Mouse (Mus musculus) adrenal gland, adult 8-10 months (tissue): Measurements from ENCODE around the gene Tssk4. TPM values are rescaled to one million over a fixed set of nuclear protein-coding genes. Genes with fewer than 3 reads are reported as not detected.
A peak's percentile ranks its signal among the peaks of the same experiment; 100 is the strongest.

Experiments
- DNase-seq: peaks from one replicate; pipeline ENCODE4 v3.0.0; 2022
- total RNA-seq, 4 experiments: library from RNA; stranded (reverse); gene quantifications; 2 replicates each; pipeline ENCODE4 v1.2.4; 2022

Tssk4 gene
- total RNA-seq, 4 experiments from 2014 or later = 0.93 to 2.0 (median 1.5) TPM

DNA sequence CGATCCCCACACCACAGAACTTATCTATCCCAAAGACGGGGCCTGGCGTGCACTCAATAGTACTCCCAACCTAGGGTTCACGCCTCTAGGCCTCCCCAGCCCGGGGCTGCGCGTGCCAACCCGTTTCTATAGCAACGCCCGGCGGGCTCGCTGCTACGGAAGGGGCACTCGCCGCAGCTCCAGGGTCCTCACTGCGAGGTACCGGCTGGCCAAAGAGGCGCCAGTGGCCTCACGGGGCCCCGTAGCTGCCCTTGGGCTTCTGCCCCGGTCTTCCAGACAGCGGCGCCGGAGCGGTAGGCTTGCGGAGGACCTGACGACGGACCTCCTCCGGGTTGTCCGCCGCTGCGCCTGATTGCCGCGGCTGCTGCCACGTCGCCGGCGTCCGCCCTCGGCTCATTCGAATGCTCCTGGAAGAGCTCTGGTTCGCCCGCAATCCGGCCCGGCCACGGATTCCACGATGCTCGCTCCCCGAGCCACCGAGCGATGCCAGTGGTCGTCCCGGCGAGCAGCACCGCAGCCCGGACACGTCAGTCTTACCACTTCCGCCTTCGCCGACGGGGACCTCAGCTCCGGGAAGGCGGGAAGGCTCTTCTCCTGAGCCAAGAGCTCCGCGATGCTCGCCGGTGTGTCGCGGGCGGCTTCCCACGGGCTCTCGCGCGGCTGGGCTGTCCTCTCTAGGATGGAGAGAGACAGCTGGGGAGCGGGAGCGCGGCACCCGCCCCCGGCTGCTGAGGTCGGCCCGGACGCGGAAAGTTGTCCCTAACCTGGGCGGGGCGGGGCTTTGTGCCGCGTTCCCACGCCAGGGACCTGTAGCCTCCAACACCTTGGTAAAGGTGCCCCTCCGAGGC is 6.7 kb upstream of the Tssk4 start, which contains the start of gene Tm9sf1:
Gene Tm9sf1, minus strand, starts transcription at position 747 of the 848 bp plus-strand sequence.
- DNase-seq = peak; percentile 80

DNA sequence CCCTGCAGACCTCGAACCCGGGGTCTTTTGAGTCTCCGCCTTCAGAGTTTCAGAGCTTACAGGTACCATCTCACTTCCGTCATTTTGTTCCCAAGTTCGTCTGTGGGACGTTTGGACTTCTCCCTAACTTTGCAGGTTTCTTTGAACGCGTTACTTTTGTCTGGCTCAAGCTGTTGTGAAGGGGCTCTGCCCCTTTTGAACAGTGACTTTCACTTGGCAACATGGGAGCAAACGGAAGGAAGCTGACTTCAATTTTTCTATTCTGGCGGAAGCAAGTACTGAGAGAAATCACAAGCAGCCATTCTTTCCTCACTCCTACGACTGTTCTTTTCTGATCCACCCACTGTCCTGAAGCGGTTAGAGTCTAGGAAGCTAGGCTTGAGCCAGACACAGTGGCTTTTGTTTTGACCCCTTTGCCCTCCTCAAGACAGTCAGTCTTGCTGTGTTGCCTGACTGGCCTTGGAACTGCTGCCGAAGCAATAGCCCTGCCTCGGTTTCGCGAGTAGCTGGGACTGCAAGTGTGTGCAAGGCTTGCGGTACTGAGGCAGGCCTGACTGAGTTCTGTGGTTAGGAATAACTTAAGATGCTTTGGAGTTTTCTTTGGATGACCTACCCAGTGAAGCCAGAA is 5.6 kb upstream of the Tssk4 start:
- no peak for DNase-seq

DNA sequence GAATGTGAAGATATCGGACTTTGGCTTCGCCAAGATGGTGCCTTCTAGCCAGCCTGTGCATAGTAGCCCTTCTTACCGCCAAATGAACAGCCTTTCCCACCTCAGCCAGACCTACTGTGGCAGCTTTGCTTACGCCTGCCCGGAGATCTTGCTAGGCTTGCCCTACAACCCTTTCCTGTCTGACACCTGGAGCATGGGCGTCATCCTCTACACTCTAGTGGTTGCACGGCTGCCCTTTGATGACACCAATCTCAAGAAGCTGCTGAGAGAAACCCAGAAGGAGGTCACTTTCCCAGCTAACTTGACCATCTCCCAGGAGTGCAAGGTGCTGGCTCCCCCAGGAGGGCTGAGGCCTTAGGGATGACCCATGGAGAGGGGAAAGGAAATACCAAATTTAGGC is 1.5 kb downstream of the Tssk4 start:
- DNase-seq = no peak

DNA sequence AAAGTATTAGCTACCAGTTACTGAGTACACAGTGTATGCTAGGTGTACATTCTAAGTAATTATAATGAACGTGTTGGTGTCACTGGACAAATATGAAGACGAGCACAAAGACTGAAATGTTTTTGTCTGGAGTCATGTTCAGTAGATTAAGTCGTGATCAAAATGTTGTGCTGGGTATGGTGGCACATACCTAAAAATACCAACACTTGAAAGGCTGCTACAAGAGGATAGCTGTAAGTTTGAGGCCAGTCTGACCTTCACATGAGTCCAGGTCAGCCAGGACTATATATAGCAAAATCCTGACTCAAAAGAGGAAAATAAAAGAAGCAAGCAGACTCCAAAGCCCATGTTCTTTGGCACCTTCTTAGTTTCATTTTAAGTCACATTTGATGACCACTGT is 7.0 kb downstream of the Tssk4 start:
- no peak for DNase-seq

DNA sequence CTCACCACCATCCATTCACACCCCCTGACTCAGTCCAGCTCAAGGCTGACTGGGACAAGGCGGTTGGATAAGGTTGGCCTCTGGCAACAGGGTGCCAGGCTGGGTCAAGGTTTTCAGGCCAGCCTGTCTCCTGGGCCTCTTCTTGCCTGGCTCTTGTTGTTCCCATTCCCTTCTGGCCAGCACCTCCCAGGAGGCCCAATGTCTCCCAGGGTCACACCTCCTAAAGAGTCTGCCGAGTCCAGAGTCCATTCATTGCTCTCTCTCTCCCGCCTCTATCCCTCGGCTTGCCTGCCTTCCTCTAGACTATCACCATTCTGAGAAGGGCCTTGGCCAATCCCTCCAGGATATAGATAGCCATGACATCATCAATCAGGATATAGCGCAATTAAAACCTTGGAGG is 8.0 kb downstream of the Tssk4 start:
- DNase-seq = peak; percentile 76

DNA sequence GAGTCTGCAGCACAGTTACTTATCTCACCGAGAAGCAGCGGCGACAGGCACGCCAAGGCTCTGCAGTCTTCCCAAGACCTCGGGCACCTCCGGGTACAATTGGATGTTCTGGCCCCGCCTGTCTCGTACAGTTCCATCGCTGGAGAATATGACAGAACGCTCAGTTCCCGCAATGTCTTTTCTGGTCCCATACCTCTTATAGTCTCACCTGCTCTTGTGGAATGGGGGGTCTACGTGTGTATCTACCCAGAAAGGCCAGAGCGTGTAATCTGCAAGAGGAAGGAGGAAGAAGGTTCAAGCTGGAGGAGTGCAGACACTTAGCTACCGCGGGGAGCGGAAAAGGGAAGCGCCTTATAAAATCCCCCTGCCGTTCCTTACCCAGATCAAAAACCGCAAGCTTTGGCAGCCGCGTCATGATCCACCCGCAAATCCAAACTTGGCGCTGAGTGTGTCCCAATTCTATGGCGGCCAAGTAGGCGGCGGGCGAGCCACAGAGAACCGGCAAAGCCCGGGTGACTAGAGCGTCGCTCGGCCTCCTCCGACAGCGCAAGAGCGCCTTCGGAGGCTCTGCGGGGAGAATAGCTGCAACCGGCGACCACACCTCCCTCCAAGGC is 10.1 kb downstream of the Tssk4 start, which contains the start of gene Mdp1:
Gene Mdp1, minus strand, starts transcription at position 549 of the 614 bp plus-strand sequence.
- DNase-seq = peak; percentile 66

DNA sequence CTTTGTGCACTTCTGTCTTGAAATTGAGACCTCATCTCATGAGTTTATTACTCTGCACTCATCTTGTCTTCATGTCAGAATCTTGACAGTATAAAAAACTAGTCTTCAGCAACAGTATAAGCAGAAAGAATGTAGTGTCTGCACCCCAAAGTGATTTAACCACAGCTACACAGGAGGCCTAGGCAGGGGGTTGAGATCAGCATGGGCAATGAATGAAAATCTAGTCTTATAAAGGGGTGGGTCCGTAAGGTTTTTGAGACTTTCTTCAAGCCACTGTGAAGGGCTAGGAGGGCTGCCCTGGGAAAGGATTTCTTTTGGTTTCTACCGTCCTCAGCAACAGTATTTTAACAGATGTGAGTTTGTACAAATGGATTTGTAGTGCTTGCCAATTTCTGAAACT is 10.7 kb downstream of the Tssk4 start:
- no peak for DNase-seq

DNA sequence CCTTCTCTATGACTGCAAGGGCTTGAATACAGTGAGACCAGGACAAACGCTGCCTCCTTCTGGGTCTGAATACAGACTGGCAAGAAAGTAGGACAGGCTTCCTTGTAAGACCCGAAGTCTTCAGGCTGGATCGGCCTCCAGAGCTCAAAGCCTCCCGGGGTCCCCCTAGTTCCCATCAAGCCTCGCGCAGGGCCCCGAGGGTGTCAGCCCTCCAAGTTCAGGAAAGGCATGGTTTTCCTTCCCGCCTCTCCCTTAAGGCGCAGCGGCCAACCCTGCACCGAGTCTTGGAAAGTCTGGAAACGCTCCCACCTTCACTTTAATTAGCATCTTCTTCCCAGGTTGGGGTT is 21.5 kb downstream of the Tssk4 start:
- DNase-seq = no peak

DNA sequence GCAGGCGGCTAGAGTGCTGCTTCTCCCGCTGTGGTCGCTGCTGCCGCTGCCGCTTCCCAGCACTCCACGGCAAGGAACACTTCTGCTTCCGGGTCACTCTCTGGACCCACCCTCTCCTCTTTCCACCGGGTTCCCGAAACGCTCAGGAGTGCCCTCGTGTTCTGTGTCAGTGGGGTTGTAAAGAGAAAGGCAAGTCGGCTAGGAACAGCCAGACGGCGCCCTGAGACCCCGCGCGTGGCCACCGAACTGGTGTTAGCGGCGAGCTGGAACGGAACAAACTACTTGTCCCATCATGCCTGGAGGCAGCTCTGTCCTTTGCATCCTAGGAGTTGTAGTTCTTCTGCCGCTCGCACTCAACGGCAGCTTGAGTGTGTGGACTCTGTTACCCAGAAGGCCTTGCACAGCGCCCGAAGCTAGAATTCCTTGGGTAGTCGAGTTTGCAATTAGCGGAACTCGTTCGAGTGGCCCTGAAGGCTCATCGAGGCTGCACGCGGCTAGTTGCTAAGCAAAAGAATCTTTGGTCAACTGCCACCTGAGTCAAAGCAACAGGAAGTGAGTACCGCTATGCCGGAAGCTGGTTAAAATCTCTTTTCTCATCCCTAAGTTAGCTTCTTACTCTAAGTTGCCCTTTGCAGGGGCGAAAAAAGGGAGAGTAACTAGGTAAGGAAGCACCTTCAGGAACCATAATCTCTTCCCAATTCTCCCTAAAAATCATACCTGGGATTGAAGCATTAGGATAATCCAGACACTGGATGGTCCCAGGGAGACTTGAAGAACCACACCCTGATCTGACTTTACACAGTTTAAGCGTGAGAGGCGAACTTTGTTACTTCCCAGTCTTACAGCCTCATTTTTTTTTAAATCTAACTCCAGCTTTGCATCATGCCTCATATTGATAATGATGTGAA is 22.1 kb downstream of the Tssk4 start, which contains the start of the genes Gmpr2 and Nedd8:
Gene Gmpr2, plus strand, starts transcription at position 109 of the 908 bp plus-strand sequence.
Gene Nedd8, minus strand, starts transcription at position 292 of the 908 bp plus-strand sequence.
- DNase-seq = peak; percentile 94

DNA sequence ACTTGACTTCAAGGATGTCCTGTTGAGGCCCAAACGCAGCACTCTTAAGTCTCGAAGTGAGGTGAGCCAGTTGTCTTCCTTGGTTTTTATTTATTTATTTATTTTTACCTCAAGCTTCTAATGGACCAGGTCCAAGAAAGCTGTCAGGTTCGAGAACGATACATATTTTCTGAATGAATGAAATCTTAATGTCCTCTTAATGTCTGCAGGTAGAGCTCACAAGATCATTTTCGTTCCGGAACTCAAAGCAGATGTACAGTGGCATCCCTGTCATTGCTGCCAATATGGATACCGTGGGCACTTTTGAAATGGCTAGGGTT is 22.7 kb downstream of the Tssk4 start:
- DNase-seq = no peak

DNA sequence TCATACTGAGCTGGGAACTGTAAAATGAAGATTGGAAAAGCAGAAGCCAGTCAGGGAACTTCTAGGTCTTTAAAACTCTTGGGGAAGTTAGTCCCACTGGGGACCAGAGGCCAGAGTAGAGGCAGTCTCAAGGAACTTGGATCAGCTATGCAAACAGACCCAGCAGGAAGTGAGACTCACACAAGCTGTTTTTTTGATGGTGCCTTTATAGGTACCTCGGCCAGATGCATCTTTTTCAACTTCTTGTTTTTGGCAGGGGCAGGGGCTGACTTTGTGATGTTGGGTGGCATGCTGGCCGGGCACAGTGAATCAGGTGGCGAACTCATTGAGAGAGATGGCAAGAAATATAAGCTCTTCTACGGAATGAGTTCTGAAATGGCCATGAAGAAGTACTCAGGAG is 27.6 kb downstream of the Tssk4 start:
- no peak for DNase-seq

DNA sequence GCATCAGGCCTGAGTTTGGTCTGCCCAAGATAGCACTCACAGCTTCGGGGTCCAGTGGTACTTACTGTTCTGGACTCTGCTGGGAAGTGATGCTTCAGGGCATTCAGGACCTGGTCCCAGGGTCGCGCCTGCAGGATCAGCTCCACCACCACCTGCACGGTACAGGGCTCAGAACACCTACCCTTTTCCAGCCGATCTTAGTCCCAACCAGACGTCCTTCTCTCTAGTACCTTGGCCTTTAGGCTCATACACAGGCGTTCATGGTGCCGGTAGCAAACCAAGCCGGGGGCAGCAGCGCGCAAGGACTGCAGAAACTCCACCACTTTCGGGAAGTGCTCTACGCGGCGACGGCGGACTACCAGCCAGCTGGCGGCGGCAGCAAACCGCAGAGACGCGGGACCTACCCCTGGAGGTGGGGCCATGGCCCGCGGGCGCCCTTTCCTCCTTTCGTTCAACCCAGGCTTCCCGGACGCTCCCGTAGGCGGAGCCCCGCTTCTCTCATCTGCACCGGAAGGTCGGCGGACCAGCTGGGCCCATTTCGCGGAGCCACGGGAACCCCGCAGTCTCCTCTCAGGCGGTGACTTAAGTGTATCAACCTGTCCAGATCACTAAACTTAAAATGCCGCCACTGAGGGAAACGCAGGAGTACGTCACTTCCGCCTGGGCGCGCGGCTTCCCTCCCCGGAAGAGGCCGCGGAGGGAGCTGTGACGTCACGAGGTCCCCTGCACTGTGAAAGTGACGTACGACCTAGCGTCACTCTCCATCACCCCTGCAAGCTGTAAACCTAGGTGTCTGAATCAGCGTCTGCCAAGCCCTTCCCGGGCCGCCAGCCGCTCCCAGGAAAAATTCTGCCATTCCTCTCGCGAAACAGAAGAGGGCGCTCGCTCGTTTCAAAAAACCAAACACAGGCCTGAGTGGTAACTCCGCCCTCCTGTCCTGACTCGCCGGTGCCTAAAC is 31.5 kb downstream of the Tssk4 start, which contains the start of gene Tinf2:
Gene Tinf2, minus strand, starts transcription at position 661 of the 958 bp plus-strand sequence.
- peak; percentile 94 for DNase-seq

DNA sequence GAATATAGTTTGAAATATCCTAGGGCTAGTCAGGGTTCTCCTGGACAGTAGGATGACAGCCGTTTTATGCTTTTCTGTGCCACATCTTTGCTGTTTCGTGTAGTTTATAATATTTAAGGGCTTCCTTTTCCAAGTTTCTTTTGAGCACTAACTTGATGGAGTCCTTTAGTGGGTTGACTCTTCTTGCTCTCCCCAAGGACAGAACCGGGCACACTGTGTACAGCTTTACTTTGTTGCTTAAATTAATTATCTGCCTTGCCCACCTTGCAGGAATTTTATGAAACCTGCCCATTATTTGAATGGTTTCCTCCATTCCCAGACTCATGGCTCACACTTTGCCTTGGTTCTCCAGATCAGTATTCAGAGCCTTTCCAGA is 32.1 kb downstream of the Tssk4 start:
- no peak for DNase-seq

DNA sequence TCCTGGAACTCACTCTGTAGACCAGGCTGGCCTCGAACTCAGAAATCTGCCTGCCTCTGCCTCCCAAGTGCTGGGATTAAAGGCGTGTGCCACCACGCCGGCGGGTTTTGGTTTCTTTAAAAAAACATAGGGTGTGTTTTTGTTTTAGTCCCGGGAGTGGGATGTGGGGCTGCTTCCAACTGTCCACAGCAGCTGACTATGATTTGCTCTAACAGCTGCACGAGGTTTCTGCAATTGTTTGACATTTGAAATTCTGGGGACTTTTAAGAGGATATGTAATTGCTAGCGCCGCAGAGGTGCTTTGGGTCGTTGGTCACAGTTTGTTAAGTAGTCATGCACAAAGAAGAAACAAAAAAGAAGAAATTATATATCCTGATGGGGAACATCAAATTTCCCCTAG is 39.4 kb downstream of the Tssk4 start:
- DNase-seq = no peak

DNA sequence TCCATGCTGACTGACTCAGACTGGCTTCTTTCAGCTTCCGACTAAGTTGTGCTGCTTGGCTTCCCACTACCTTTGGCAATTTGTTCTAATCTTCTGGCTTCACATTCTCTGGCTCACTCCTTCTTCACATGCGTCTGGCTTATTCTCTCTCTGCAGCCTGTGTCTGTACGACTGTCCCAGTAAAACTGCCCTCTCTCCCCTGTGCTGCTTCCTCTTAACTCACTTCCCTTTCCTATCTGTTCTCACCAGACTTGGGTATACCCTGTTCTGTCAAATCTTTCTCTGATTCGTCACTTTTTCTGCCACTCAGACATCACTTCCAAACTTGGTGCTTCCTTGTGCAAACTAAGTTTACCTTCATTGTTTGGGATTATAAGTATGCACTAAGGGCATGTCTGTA is 47.2 kb downstream of the Tssk4 start:
- DNase-seq = no peak

DNA sequence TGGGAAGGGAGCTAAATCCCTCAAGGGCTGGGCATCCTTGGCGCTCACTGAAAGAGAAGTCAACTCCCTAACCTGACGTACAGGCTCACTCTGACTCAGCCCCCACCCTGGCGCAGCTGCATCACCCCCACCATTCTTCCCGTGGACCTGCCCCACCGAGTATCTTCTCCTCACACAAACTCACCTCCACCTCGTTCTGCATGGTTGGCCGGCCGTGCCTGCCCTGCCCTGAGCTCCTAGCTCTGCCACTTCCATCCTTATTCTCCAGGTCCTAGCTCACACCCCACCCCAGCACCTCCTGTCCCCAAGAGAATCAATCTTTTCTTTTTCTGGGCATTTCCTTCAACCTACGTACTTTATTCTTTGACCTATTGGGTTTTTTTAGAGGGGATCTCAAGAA is 51.1 kb downstream of the Tssk4 start:
- DNase-seq = no peak

Other genes with a start within 250 kb of the Tssk4 start
- 10 to 100 TPM; 51.9 to 72.7 (median 66.9) TPM for gene Dhrs4, start 171.4 kb upstream of the Tssk4 start, total RNA-seq
- gene Carmil3, start 159.5 kb upstream of the Tssk4 start, total RNA-seq = 10 to 100 TPM in 2 of 4 experiments, 1 to 10 TPM in 2; 5.7 to 14.0 (median 8.6) TPM
- gene Cpne6, start 139.7 kb upstream of the Tssk4 start, total RNA-seq = under 1 TPM; 0.09 to 0.35 (median 0.27) TPM
- not detected for gene Nrl, start 125.2 kb upstream of the Tssk4 start, total RNA-seq
- gene Pck2, start 109.9 kb upstream of the Tssk4 start, total RNA-seq = 10 to 100 TPM; 36.5 to 44.6 (median 40.6) TPM
- 100 to 1,000 TPM; 146 to 159 (median 158) TPM for gene Dcaf11, start 90.2 kb upstream of the Tssk4 start, total RNA-seq
- gene A730061H03Rik, start 89.8 kb upstream of the Tssk4 start, total RNA-seq = 1 to 10 TPM in 1 of 4 experiments, under 1 TPM in 2, not detected in 1; 0.70 to 1.2 (median 0.81) TPM
- gene Fitm1, start 74.6 kb upstream of the Tssk4 start, total RNA-seq = under 1 TPM; 0.74 to 0.98 (median 0.85) TPM
- 100 to 1,000 TPM; 253 to 384 (median 292) TPM for gene Psme1, start 72.1 kb upstream of the Tssk4 start, total RNA-seq
- gene Emc9, start 64.9 kb upstream of the Tssk4 start, total RNA-seq = 10 to 100 TPM; 47.3 to 50.6 (median 49.7) TPM
- 100 to 1,000 TPM; 325 to 423 (median 363) TPM for gene Psme2, start 59.1 kb upstream of the Tssk4 start, total RNA-seq
- 10 to 100 TPM; 33.3 to 52.1 (median 39.2) TPM for gene Rnf31, start 58.5 kb upstream of the Tssk4 start, total RNA-seq
- gene Irf9, start 46.6 kb upstream of the Tssk4 start, total RNA-seq = 10 to 100 TPM; 20.2 to 28.5 (median 27.6) TPM
- 10 to 100 TPM; 12.0 to 18.1 (median 13.1) TPM for gene Rec8, start 32.1 kb upstream of the Tssk4 start, total RNA-seq
- gene Ipo4, start 14.2 kb upstream of the Tssk4 start, total RNA-seq = 100 to 1,000 TPM in 3 of 4 experiments, 10 to 100 TPM in 1; 93.7 to 140 (median 111) TPM
- gene Gm49378, start 12.3 kb upstream of the Tssk4 start, total RNA-seq = 1 to 10 TPM in 2 of 4 experiments, not detected in 2; 1.5 to 1.9 TPM
- gene Tm9sf1, start 6.4 kb upstream of the Tssk4 start, total RNA-seq = 100 to 1,000 TPM in 2 of 4 experiments, 10 to 100 TPM in 2; 95.2 to 101 (median 98.7) TPM
- gene Mdp1, start 10.3 kb downstream of the Tssk4 start, total RNA-seq = 10 to 100 TPM; 59.0 to 65.8 (median 62.3) TPM
- 10 to 100 TPM; 26.3 to 36.5 (median 32.8) TPM for gene Gmpr2, start 21.8 kb downstream of the Tssk4 start, total RNA-seq
- gene Nedd8, start 21.9 kb downstream of the Tssk4 start, total RNA-seq = 100 to 1,000 TPM; 299 to 385 (median 359) TPM
- 10 to 100 TPM; 25.5 to 44.5 (median 34.2) TPM for gene Tinf2, start 31.6 kb downstream of the Tssk4 start, total RNA-seq
- under 1 TPM; 0.17 to 0.46 (median 0.30) TPM for gene Tgm1, start 63.7 kb downstream of the Tssk4 start, total RNA-seq
- gene Rabggta, start 72.1 kb downstream of the Tssk4 start, total RNA-seq = 10 to 100 TPM; 20.2 to 31.5 (median 26.1) TPM
- 10 to 100 TPM; 67.5 to 76.9 (median 71.0) TPM for gene Dhrs1, start 95.5 kb downstream of the Tssk4 start, total RNA-seq
- gene Nop9, start 95.5 kb downstream of the Tssk4 start, total RNA-seq = 10 to 100 TPM; 17.7 to 20.5 (median 19.1) TPM
- under 1 TPM in 2 of 4 experiments, not detected in 2; 0.31 to 0.49 TPM for gene Cideb, start 108.3 kb downstream of the Tssk4 start, total RNA-seq
- under 1 TPM in 1 of 4 experiments, not detected in 3; 0.17 TPM for gene Ltb4r2, start 111.2 kb downstream of the Tssk4 start, total RNA-seq
- under 1 TPM; 0.31 to 0.75 (median 0.43) TPM for gene Ltb4r1, start 115.8 kb downstream of the Tssk4 start, total RNA-seq
- 1 to 10 TPM; 5.2 to 9.1 (median 7.8) TPM for gene Adcy4, start 133.9 kb downstream of the Tssk4 start, total RNA-seq
- gene Ripk3, start 138.7 kb downstream of the Tssk4 start, total RNA-seq = 1 to 10 TPM; 3.0 to 6.2 (median 5.8) TPM
- 10 to 100 TPM; 23.3 to 45.1 (median 31.1) TPM for gene Nfatc4, start 173.0 kb downstream of the Tssk4 start, total RNA-seq
- 10 to 100 TPM; 14.3 to 23.2 (median 17.2) TPM for gene Nynrin, start 203.8 kb downstream of the Tssk4 start, total RNA-seq
- under 1 TPM in 3 of 4 experiments, not detected in 1; 0.05 to 0.22 (median 0.06) TPM for gene Cbln3, start 234.2 kb downstream of the Tssk4 start, total RNA-seq
- gene Khnyn, start 234.8 kb downstream of the Tssk4 start, total RNA-seq = 10 to 100 TPM; 19.1 to 27.2 (median 25.1) TPM